Mouse (Mus musculus) mature B cell (primary cell): Measurements from ENCODE around the gene Lemd1.

Experiments used
- in situ Hi-C: fragments of 300-500 bp; cut with MboI; formaldehyde crosslinking; loops from 2 replicates; pipeline ENCODE4 v1.14.3; 2019

Gene Lemd1

DNA sequence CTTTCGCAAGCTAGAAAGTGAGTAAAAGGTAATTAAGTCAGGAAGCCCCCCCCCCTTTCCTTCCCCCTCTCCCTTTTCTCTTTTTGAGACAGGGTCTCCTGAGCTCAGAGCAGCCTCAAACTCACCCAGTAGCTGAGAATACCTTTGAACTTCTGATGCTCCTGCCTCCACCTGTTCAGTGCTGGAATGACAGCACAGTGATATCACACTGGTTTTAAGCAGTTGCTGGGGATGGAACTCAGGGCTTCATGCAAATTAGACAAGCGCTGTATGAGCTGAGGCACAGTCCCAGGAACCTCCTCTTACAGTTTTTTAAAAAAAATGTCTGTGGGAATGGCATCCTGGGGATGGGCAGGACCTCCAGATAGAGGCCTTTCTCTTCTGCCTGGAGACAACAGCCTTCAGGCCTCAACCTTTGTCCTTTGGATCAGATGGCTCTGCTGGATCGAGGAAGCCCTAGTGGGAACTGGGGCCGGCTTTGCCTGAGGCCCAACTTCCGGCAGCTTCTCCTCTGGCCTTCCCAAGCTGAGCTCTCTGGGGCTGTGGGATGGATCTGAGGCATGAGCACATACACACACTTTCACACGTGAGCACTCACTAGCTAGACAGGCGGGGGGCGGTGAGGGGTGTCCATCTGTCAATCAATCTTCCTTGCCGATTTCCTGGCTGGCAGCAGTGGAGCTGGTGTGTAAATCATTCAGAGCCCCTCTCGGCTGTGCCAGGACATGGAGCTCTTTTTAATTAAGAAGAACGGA, 99.9 kb downstream of the Lemd1 start:
- in situ Hi-C loops, result no loop called here

- in situ Hi-C loops, result no loop called here
Measured at GRCm38 (mm10) chr1:132291706-132292105, 100.5 kb downstream of the Lemd1 start.

DNA sequence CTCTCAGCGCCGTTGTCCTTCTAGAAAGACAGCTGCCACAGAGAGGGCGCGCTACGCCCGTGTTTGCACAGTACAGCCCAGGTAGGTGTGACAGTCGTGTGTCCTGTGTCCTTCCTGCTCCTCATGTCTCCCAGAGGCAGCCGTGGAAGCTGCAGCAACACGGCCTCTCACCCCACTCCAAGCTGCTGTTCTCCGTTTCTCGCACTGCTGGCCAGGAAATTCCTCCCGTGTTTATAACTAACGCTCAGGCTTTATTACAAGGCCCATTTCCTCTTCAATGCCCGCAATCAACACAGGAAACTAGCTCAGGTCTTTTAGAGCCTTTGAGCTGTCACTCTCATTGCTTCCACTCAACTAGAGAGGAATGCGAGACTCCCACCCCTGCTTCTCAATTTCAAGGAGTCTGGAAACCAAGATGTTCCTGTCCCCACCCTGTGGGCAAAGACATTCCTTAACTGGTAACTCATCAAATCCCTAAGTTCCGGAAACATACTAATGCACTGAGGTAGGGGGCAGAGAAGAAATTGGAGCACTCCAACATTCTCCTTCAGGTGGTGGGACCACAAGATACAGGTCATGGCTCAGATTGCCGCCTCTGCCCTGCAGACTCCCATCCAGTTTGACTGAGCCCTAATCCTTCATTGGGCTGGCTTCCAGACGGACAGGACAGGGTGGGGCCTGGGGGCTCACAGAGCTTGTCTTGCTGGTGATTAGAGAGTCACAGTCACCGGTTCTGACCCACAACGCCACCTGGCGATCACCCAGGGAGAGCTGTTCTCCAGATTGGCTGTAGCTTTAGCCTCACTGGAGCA, 101.3 kb downstream of the Lemd1 start:
- in situ Hi-C loops, result no loop called here

GRCm38 (mm10) chr1:132295506-132295905, 104.3 kb downstream of the Lemd1 start:
- in situ Hi-C loops, result no loop called here

- in situ Hi-C loops, result no loop called here
Measured at GRCm38 (mm10) chr1:132296051-132296450, 104.8 kb downstream of the Lemd1 start.

GRCm38 (mm10) chr1:132298425-132298800, 107.2 kb downstream of the Lemd1 start, which contains the start of gene Klhdc8a:
Gene Klhdc8a, plus strand, starts transcription at chr1:132298626.
- in situ Hi-C loops, result no loop called here

DNA sequence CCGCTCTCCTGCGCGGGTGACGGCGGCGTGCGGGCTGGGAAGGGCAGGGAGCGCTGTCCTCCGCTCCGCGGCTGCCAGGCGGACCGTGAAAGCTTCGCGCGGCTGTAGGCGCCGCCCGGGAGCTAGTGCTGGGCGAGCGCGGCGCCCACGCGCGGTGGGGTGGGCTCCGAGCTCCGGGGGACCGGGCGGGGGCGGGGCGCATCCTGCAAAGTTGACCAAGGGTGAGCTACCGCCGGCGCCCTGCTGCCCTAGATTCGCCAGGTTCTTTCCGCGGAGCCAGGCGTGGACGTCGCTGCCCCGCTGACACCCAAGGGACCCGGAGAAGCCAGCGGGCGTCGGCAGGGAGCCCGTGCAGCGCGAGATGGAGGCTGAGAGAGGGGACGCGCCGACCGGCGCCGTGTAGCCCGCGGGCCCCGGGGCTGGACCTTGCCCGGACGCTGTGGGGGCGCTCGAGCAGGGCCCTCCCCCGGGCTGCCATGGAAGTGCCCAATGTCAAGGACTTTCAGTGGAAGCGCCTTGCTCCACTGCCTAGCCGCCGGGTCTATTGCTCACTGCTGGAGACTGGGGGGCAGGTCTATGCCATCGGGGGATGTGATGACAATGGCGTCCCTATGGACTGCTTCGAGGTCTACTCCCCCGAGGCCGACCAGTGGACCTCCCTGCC, 107.7 kb downstream of the Lemd1 start:
- in situ Hi-C loops, result no loop called here

GRCm38 (mm10) chr1:132299744-132300143, 108.5 kb downstream of the Lemd1 start:
- in situ Hi-C loops, result no loop called here

DNA sequence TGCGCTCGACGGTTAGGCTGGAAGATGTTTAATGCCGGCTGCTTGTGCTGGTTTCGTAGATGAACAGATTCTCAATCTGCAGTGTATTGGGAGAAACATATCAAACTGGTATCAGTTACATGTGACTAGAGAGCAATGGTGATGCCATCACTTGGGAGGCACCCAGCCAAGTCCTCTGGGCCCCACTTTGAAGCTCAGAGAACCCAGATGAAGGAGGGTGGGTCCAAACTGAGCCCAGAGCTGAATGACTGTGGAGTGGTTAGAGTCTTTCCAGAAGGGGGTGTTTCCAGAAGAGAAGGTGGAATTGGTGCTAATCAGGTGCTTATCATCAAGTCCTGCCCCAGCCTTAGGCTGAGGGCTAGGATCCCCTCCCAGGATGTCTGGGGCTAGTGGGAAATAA, 110.0 kb downstream of the Lemd1 start:
- in situ Hi-C loops, result no loop called here

GRCm38 (mm10) chr1:132302341-132302866, 111.2 kb downstream of the Lemd1 start:
- in situ Hi-C loops, result no loop called here

DNA sequence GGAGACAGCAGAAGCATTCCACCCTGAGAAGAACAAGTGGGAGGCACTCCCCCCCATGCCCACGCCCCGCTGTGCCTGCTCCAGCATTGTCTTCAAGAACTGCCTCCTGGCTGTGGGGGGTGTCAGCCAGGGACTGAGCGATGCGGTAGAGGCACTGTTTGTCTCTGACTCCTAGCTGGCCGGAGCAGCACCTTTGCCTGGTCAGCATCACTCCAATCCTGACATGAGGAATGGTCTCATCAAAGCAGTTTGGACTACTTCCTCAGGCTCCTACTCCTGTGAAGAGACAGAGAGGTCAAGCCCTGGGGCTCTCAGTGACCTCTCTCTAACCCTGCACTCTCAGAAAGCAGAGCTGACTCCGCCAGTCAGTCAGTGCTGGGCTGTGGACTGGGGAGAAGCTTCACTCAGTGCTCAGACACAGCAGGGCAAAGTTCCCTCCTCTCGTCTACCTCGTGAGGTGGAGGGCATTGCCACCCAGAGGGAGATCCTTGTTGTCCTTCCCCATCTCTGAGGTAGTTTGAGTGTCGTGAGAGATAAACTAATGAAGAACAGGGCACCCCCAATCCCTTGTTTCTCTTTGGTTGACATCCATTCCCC, 113.5 kb downstream of the Lemd1 start:
- in situ Hi-C loops, result no loop called here

- in situ Hi-C loops, result no loop called here
Measured at GRCm38 (mm10) chr1:132306160-132306559, 114.9 kb downstream of the Lemd1 start.

DNA sequence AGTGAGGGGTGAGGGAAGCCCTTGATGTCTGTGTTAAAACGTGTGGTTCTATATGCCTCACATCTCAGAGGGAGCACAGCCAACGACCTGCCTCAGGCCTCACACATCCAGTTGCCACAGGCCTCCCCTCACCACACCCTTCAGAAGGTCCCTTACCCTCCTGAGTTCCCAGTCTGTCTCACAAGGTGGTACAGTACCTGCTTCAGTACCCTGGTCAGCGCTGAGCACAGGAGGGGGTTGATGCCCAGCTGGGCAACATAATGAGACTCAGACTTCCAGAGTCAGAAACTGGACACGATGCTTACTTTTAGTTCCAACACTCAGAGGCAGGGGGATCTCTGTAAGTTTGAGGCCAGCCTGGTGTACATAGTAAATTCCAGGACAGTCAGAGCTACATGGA, 115.6 kb downstream of the Lemd1 start:
- in situ Hi-C loops, result no loop called here

DNA sequence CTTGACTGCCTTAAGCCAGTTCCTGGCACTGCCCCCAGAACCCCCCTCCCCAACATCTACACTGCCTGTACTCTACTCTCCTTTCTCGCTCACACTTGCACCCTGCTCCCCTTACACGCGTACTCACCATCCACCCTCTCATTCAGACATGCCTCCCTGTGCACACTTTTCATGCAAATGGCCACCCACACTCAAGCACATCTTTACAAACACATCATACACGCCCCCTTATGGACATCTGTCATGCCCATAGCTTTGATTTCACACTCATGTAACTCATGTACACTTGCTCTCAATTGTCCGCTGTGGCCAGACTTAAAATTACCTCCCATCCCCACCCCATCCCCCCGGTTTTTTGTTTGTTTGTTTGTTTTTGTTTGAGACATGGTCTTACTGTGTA, 116.7 kb downstream of the Lemd1 start:
- in situ Hi-C loops, result no loop called here

- in situ Hi-C loops, result no loop called here
Measured at GRCm38 (mm10) chr1:132308674-132309073, 117.4 kb downstream of the Lemd1 start.
